Mouse (Mus musculus): Measurements from ENCODE around the gene Ddx19a.

- TF ChIP-seq CTCF (IDR thresholded peaks at IDR 0.05; ENCODE audit: low read depth) (no peak), EP300 (IDR thresholded peaks at IDR 0.05; ENCODE audit: low read depth) (peak; percentile 76)
These were observed 64.3 kb downstream of the Ddx19a start for GRCm38 (mm10) chr8:110933272-110933671.
